Mouse (Mus musculus): ENCODE measurements at regions not wholly inside any gene's neighbourhood (a gene's known extent, or its start where the extent isn't known, plus 50 kb on each side); places are given as distances from the start of the nearest gene placed in this dataset.

GRCm38 (mm10) chr8:9152313-9152925, 462.1 kb upstream of the Arglu1 start:
- DNase-seq (ENCODE audit: low read depth, low spot score): no peak

DNA sequence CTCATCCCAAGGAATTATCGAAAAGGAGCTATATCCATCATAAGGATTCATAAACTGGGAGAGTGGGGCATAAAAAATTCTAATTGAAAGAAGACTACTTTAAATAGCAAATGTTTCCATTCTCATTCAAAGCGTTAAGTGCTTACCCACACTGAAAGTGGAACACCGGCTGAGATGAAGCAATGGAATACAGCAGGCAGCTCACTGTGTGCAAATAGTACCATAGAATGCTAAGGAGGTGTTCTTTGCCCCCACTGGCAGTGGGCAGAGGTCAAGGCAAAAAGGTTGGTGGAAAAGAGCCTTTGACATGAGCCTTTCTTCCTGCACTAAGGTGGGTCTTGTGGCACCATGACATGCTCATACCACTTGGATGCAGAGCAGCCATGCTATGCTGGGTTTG, 454.0 kb upstream of the Arglu1 start:
- DNase-seq (ENCODE audit: low read depth, low spot score): no peak

- no peak for DNase-seq (ENCODE audit: low read depth, low spot score)
Measured at GRCm38 (mm10) chr8:9139781-9140180, 449.5 kb upstream of the Arglu1 start.

- DNase-seq (ENCODE audit: low read depth, low spot score): no peak
Measured at GRCm38 (mm10) chr8:9139059-9139620, 448.8 kb upstream of the Arglu1 start.

GRCm38 (mm10) chr8:9133758-9134157, 443.4 kb upstream of the Arglu1 start:
- no peak for DNase-seq (ENCODE audit: low read depth, low spot score)

- no peak for DNase-seq (ENCODE audit: low read depth, low spot score)
Measured at GRCm38 (mm10) chr8:9132612-9133218, 442.4 kb upstream of the Arglu1 start.

- DNase-seq (ENCODE audit: low read depth, low spot score): no peak
Measured at GRCm38 (mm10) chr8:9131249-9131648, 440.9 kb upstream of the Arglu1 start.

- DNase-seq (ENCODE audit: low read depth, low spot score): no peak
Measured at GRCm38 (mm10) chr8:9124503-9124902, 434.2 kb upstream of the Arglu1 start.

DNA sequence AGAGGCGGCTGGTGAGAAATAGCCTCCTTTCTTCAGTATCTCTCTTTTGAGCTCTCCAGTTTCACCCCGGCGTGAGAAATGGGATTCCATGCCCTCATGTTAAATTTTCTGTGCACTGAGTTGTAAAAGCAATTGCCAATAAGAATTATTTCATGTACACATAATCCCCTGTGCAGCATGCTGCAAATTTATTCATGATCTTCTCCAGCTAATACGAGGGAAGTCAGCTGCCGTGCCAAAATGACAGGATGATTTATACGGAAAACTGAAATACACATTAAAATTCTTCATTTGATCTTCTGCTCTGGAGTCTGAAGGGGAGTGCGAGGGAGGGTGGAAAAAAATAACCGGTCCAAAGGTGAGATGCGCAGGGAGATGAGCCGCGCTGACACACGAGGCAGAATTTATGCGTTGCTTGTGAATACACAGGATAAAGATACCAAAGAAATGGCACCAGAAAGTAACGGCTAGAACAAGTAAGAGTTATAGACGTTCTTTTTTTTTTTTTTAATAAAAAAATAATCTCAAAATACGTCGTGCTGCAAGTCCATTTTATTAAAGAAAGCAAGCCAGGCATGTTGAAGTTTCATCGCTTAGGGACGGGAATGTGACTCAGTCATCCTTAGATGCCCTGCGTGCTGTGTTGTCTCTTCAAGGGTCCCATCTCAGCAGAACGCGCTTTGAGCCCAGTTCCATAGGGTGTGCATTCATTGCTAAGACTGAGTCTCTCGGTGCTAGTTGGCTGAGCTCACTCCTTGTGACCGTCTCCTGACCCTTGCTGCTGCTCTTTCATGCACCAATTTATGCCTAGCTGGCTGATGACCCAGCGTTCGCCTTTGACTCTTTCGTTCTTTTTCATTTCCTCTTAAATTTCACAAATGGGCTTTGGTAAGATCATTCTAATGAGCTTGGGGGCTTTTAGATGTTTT, 427.8 kb upstream of the Arglu1 start:
- DNase-seq (ENCODE audit: low read depth, low spot score): no peak

- DNase-seq (ENCODE audit: low read depth, low spot score): no peak
Measured at GRCm38 (mm10) chr8:9095980-9096379, 405.7 kb upstream of the Arglu1 start.

DNA sequence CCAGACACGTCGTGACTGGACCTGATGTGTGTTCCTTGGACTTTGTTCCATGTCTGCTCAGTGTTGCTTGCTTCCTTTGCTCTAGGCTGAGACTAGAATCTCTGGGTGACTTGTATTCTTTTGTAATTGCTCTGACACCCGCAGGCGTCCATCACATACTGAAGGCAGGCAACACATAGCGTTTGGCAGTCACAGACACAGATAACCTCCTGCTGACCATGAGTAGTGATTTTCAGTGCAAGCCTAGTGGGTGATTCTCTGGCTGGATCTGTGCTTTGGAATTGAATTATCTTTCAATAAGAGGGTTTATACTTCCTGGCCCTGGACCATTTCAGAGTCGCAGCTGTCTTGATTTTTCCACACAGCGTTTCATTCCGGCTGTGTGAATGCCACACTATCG, 403.7 kb upstream of the Arglu1 start:
- DNase-seq (ENCODE audit: low read depth, low spot score): no peak

GRCm38 (mm10) chr8:9093356-9093755, 403.0 kb upstream of the Arglu1 start:
- no peak for DNase-seq (ENCODE audit: low read depth, low spot score)

DNA sequence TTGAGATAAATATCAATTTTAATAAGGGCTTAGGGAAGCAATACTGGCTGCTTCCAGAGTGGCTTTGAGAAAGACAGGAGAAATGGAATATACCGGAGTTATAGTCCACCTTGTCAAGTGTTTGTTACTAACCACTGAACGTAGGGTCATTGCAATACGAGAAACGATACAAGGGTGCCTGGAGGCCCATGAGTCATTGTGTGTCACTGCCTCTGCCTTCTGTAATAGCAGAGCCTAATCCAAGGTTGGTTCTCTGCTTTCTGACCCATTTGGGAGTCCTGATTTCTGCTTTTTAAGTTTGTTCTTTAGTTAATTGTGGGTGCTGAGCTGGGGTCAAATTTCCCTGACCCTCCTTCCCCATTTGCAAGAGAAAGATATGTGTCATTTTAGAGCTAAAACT, 382.4 kb upstream of the Arglu1 start:
- no peak for DNase-seq (ENCODE audit: low read depth, low spot score)

GRCm38 (mm10) chr8:9072286-9072685, 382.0 kb upstream of the Arglu1 start:
- no peak for DNase-seq (ENCODE audit: low read depth, low spot score)

GRCm38 (mm10) chr8:9070953-9071352, 380.6 kb upstream of the Arglu1 start:
- no peak for DNase-seq (ENCODE audit: low read depth, low spot score)

- no peak for DNase-seq (ENCODE audit: low read depth, low spot score)
Measured at GRCm38 (mm10) chr8:9069845-9070244, 379.5 kb upstream of the Arglu1 start.

- DNase-seq (ENCODE audit: low read depth, low spot score): no peak
Measured at GRCm38 (mm10) chr8:9067731-9068130, 377.4 kb upstream of the Arglu1 start.

- no peak for DNase-seq (ENCODE audit: low read depth, low spot score)
Measured at GRCm38 (mm10) chr8:9060166-9060565, 369.8 kb upstream of the Arglu1 start.

- DNase-seq (ENCODE audit: low read depth, low spot score): no peak
Measured at GRCm38 (mm10) chr8:9055416-9055819, 365.1 kb upstream of the Arglu1 start.

- no peak for DNase-seq (ENCODE audit: low read depth, low spot score)
Measured at GRCm38 (mm10) chr8:9054801-9055200, 364.5 kb upstream of the Arglu1 start.

- DNase-seq (ENCODE audit: low read depth, low spot score): no peak
Measured at GRCm38 (mm10) chr8:9051699-9052098, 361.4 kb upstream of the Arglu1 start.

DNA sequence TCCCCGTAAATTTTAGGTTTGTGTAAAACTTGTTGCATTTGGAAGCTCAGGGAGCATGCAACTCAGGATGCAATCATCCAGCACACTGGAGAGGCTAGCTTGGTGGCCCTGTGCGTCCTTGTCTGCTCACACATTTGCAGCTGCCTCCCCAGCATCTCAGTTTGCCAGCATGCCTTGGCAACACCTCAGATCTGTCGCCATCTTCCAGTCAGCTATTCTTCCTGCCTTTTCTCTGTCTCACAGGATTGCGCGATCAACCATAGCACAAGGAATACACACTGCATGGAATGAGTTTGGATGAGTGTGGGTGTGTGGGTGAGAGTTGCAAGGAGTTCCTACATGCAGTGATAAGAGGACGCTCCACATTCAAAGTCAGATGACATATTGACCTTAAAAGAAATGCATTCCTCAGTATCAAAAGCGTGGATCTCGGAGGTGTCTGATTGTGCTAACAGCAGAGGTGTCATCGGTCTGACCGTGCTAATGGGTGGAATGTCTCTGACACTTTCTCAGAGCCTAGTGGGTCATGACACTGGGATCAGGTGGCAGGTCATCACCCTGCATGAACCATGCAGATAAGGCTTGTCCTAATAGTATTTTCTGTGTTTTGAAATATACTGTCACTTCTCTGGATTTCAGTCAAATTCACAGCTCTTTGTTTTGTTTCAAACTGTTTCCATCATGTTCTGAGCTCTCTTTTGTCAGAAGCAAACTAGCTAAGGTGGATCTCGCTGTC, 360.6 kb upstream of the Arglu1 start:
- DNase-seq (ENCODE audit: low read depth, low spot score): no peak
